In genomic region chr6:53499621-53500295, GRCm38 (mm10) we compare ENCODE assay signal across 29 mouse cellular contexts.
A peak's percentile ranks its signal among the peaks of the same experiment; 100 is the strongest.
DNase-seq lines count a peak whose midpoint lies in the region; ATAC-seq and TF ChIP-seq lines count a peak whose summit lies in the region.
"Had no signal": no experiment of that assay in that cellular context is flagged by ENCODE, and none has a peak within 500 bp of the region (broad histone marks: within the 10 kb centered on the region; RNA-seq: fewer than 3 reads in every experiment).

No protein-coding gene starts in this region.

- no peak for TF ChIP-seq CTCF in liver, adult 2 months (IDR thresholded peaks at IDR 0.05; ENCODE audit: low read depth, low read length)
- no peak for TF ChIP-seq CTCF in stomach, postnatal 0 days (IDR thresholded peaks at IDR 0.05; ENCODE audit: low read depth)

- peak; percentile 22 for DNase-seq in kidney, adult 11 months
- peak; percentile 86 for DNase-seq in liver, adult 2 months (ENCODE audit: extremely low read depth, low read depth, low spot score)
- no peak for DNase-seq in liver, embryonic 11.5 days (ENCODE audit: low spot score)
- DNase-seq in kidney, postnatal 10 days = peak; percentile 39
- DNase-seq in stomach, postnatal 0 days (ENCODE audit: low spot score) = peak; percentile 69
- no peak for DNase-seq in forebrain, embryonic 14.5 days (ENCODE audit: low spot score)
- DNase-seq: adrenal gland, postnatal 10 days; cerebellum, adult 8-10 months; cerebellum, postnatal 36 days; gastrocnemius, postnatal 25 days; heart, adult 18-20 months; heart, postnatal 36 days; layer of hippocampus, postnatal 36 days; left cerebral cortex, postnatal 4 days; liver; lung, adult 18-20 months; lung, postnatal 4 days; midbrain, embryonic 14.5 days; right cerebral cortex, postnatal 25 days; thymus, adult 2 months; thymus, postnatal 36 days had no signal

- peaks cover 8% of the 10 kb centered on the region for H3K4me1 ChIP-seq in kidney, embryonic 15.5 days
- peaks cover 10% of the 10 kb centered on the region for H3K4me1 ChIP-seq in liver, adult 2 months (ENCODE audit: control insufficient read depth, insufficient read depth, low read length)
- H3K4me1 ChIP-seq in liver, embryonic 11.5 days (replicated peaks; ENCODE audit: control insufficient read depth, insufficient read depth, low read length) = 0 out of 2 replicates have a peak, but pooled peaks cover 2% of the 10 kb centered on the region
- no peaks in the 10 kb centered on the region for H3K4me1 ChIP-seq in stomach, postnatal 0 days (replicated peaks; ENCODE audit: control insufficient read depth, insufficient read depth)
- H3K4me1 ChIP-seq in forebrain, embryonic 14.5 days (ENCODE audit: control insufficient read depth, insufficient read depth, low read length) = no peaks in the 10 kb centered on the region
- H3K4me1 ChIP-seq: hindbrain, embryonic 13.5 days had no signal

- WGBS in kidney, embryonic 15.5 days = 77% methylated on average over 8 of the region's 8 CpGs
- 43% methylated on average over 8 of the region's 8 CpGs for WGBS in liver, adult 2 months
- WGBS in liver, embryonic 11.5 days = 80% methylated on average over 8 of the region's 8 CpGs
- 64% methylated on average over 8 of the region's 8 CpGs for WGBS in stomach, postnatal 0 days
- WGBS in forebrain, embryonic 14.5 days = 87% methylated on average over 8 of the region's 8 CpGs

- 0 out of 2 replicates have a peak, but pooled peaks cover 4% of the 10 kb centered on the region for H3K9me3 ChIP-seq in kidney, embryonic 15.5 days (replicated peaks)
- H3K9me3 ChIP-seq in liver, embryonic 11.5 days (ENCODE audit: control insufficient read depth, low read length) = no peaks in the 10 kb centered on the region
- no peaks in the 10 kb centered on the region for H3K9me3 ChIP-seq in stomach, postnatal 0 days (ENCODE audit: control insufficient read depth, low read length)
- H3K9me3 ChIP-seq in forebrain, embryonic 14.5 days (replicated peaks; ENCODE audit: control insufficient read depth, low read length) = no peaks in the 10 kb centered on the region
- H3K9me3 ChIP-seq: forebrain, embryonic 13.5 days; hindbrain, embryonic 13.5 days; stomach, embryonic 15.5 days had no signal

- no peak overlapping the region for H3K9ac ChIP-seq in kidney, embryonic 15.5 days
- H3K9ac ChIP-seq in liver, adult 2 months (ENCODE audit: low read depth, low read length) = no peak overlapping the region
- no peak overlapping the region for H3K9ac ChIP-seq in liver, embryonic 11.5 days (ENCODE audit: low read depth, low read length)
- H3K9ac ChIP-seq in stomach, postnatal 0 days (ENCODE audit: low read length) = no peak overlapping the region
- H3K9ac ChIP-seq in forebrain, embryonic 14.5 days (ENCODE audit: low read length) = no peak overlapping the region
- H3K9ac ChIP-seq: forebrain, embryonic 13.5 days; hindbrain, embryonic 13.5 days; stomach, embryonic 15.5 days had no signal

- ATAC-seq in kidney, embryonic 15.5 days (replicated peaks; ENCODE audit: low FRiP score) = no peak
- no peak for ATAC-seq in liver, embryonic 11.5 days (replicated peaks; ENCODE audit: low FRiP score)
- peak; percentile 50; the same call in 1 of the 2 replicates for ATAC-seq in stomach, postnatal 0 days (ENCODE audit: low FRiP score, low TSS enrichment)
- ATAC-seq in forebrain, embryonic 14.5 days = no peak
- ATAC-seq: forebrain, embryonic 13.5 days; lung, postnatal 0 days; Patski had no signal

- no peak overlapping the region for H3K4me2 ChIP-seq in kidney, embryonic 15.5 days
- H3K4me2 ChIP-seq in liver, embryonic 11.5 days = no peak overlapping the region
- no peak overlapping the region for H3K4me2 ChIP-seq in stomach, postnatal 0 days (replicated peaks; ENCODE audit: low read depth)
- no peak overlapping the region for H3K4me2 ChIP-seq in forebrain, embryonic 14.5 days (ENCODE audit: low read length)
- H3K4me2 ChIP-seq: forebrain, embryonic 13.5 days; heart, embryonic 11.5 days; hindbrain, embryonic 13.5 days; stomach, embryonic 15.5 days had no signal

- H3K27me3 ChIP-seq in kidney, embryonic 15.5 days = no peaks in the 10 kb centered on the region
- no peaks in the 10 kb centered on the region; the same call in 1 of the 2 replicates for H3K27me3 ChIP-seq in liver, adult 2 months (ENCODE audit: control insufficient read depth, insufficient read depth, low read length)
- H3K27me3 ChIP-seq in liver, embryonic 11.5 days (replicated peaks; ENCODE audit: control insufficient read depth, insufficient read depth, low read length) = no peaks in the 10 kb centered on the region
- no peaks in the 10 kb centered on the region for H3K27me3 ChIP-seq in stomach, postnatal 0 days (ENCODE audit: control insufficient read depth, insufficient read depth, low read length)
- H3K27me3 ChIP-seq in forebrain, embryonic 14.5 days (replicated peaks; ENCODE audit: control insufficient read depth, insufficient read depth, low read length) = no peaks in the 10 kb centered on the region
- H3K27me3 ChIP-seq: forebrain, embryonic 13.5 days; hindbrain, embryonic 13.5 days; Patski; stomach, embryonic 15.5 days had no signal

- no peak for TF ChIP-seq POLR2A in liver, adult 2 months (IDR thresholded peaks at IDR 0.05; ENCODE audit: extremely low read depth, insufficient read depth, low read length)

- H3K27ac ChIP-seq in kidney, embryonic 15.5 days = no peak overlapping the region
- H3K27ac ChIP-seq in liver, adult 2 months (replicated peaks; ENCODE audit: insufficient read depth, low read depth, low read length) = no peak overlapping the region
- H3K27ac ChIP-seq in liver, embryonic 11.5 days (ENCODE audit: low read depth, low read length) = no peak overlapping the region
- no peak overlapping the region for H3K27ac ChIP-seq in stomach, postnatal 0 days (replicated peaks)
- H3K27ac ChIP-seq in forebrain, embryonic 14.5 days (ENCODE audit: low read depth, low read length) = no peak overlapping the region
- H3K27ac ChIP-seq: forebrain, embryonic 13.5 days; hindbrain, embryonic 13.5 days; kidney, postnatal 0 days; stomach, embryonic 15.5 days had no signal

- H3K4me3 ChIP-seq in kidney, embryonic 15.5 days (replicated peaks) = no peak overlapping the region
- no peak overlapping the region for H3K4me3 ChIP-seq in liver, adult 2 months (ENCODE audit: insufficient read depth, low read depth, low read length)
- H3K4me3 ChIP-seq in liver, embryonic 11.5 days (ENCODE audit: low read depth, low read length) = no peak overlapping the region
- no peak overlapping the region for H3K4me3 ChIP-seq in stomach, postnatal 0 days (ENCODE audit: low read depth, low read length)
- H3K4me3 ChIP-seq in forebrain, embryonic 14.5 days (ENCODE audit: low read depth, low read length) = no peak overlapping the region
- H3K4me3 ChIP-seq: forebrain, embryonic 13.5 days; hindbrain, embryonic 13.5 days; stomach, embryonic 15.5 days had no signal

- H3K79me2 ChIP-seq in liver, adult 2 months (ENCODE audit: control insufficient read depth, insufficient read depth, low read length) = no peaks in the 10 kb centered on the region

- TF ChIP-seq EP300 in stomach, postnatal 0 days (optimal IDR thresholded peaks at IDR 0.05) = no peak

- H3K36me3 ChIP-seq in kidney, embryonic 15.5 days = no peaks in the 10 kb centered on the region
- no peaks in the 10 kb centered on the region for H3K36me3 ChIP-seq in liver, adult 2 months (ENCODE audit: control insufficient read depth, insufficient read depth, low read length)
- H3K36me3 ChIP-seq in liver, embryonic 11.5 days (ENCODE audit: control insufficient read depth, insufficient read depth, low read length) = no peaks in the 10 kb centered on the region
- H3K36me3 ChIP-seq in stomach, postnatal 0 days (ENCODE audit: control insufficient read depth, insufficient read depth, low read length) = no peaks in the 10 kb centered on the region
- no peaks in the 10 kb centered on the region for H3K36me3 ChIP-seq in forebrain, embryonic 14.5 days (ENCODE audit: control insufficient read depth, insufficient read depth, low read length)
- H3K36me3 ChIP-seq: hindbrain, embryonic 13.5 days; stomach, embryonic 15.5 days had no signal

Comparison
In these comparisons a context has a peak if more than half of its experiments do, and no peak if none do; other contexts are left out.
1. DNase-seq: peak in kidney, adult 11 months (single experiment), liver, adult 2 months (single experiment), kidney, postnatal 10 days (single experiment) and stomach, postnatal 0 days (single experiment); none in liver, embryonic 11.5 days (single experiment) and forebrain, embryonic 14.5 days (single experiment).